Mouse (Mus musculus) heart, postnatal 0 days (tissue): ENCODE results near the gene Hcrtr2.

ENCODE experiments used
- CTCF ChIP-seq: IDR thresholded peaks from 2 replicates; pipeline ENCODE4 v1.5.1; 2016; ENCODE audit warnings: antibody characterized with exemption, control low read depth, low read depth
- EP300 ChIP-seq: IDR thresholded peaks from 2 replicates; pipeline ENCODE4 v1.6.1; 2016; ENCODE audit warnings: antibody characterized with exemption, low read depth

GRCm38 (mm10) chr9:76252544-76252943 lies 71.1 kb downstream of the Hcrtr2 start:
- no peak for TF ChIP-seq CTCF
- no peak for TF ChIP-seq EP300
